11 mouse cellular contexts compared by ENCODE assay signal in the genomic region with DNA sequence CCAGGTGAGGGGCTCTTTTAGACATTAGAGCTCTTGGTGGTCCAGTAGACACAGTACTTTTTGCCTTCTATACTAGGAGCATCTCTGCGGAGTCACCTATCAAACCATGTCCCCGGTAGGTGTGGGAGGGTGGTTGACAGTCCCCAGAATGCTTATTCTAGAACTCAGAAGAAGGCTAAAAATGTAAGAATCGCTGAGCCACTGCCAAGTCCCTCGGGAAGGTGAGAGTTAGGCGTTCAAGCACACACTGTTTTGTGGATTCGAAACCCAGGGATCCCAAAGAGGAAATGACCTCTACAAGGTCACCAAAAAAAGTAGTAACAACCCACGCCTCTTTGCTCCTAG. TPM values are rescaled to one million over a fixed set of nuclear protein-coding genes. Genes with fewer than 3 reads are reported as not detected.
DNase-seq lines count a peak whose midpoint lies in the region; ATAC-seq and TF ChIP-seq lines count a peak whose summit lies in the region.
"Had no signal": no experiment of that assay in that cellular context is flagged by ENCODE, and none has a peak within 500 bp of the region (broad histone marks: within the 10 kb centered on the region; RNA-seq: fewer than 3 reads in every experiment).

No protein-coding gene starts in this region.

- peaks cover 47% of the 10 kb centered on the region for H3K4me1 ChIP-seq in cerebellum, adult 2 months (ENCODE audit: control insufficient read depth, insufficient read depth, low read length)
- H3K4me1 ChIP-seq in kidney, embryonic 15.5 days, result peaks cover 38% of the 10 kb centered on the region
- H3K4me1 ChIP-seq: intestine, embryonic 15.5 days had no signal

- no peak overlapping the region for H3K4me3 ChIP-seq in cerebellum, adult 2 months (replicated peaks; ENCODE audit: insufficient read depth, low read depth, low read length)
- H3K4me3 ChIP-seq in kidney, embryonic 15.5 days (replicated peaks), result no peak overlapping the region
- H3K4me3 ChIP-seq in myocyte, result no peak overlapping the region
- H3K4me3 ChIP-seq: intestine, embryonic 15.5 days; midbrain, embryonic 10.5 days; neural tube, embryonic 13.5 days had no signal

- 0 out of 2 replicates have a peak overlapping the region, but pooled peaks have one; percentile 12 for H3K4me2 ChIP-seq in kidney, embryonic 15.5 days
- H3K4me2 ChIP-seq in myocyte (ENCODE audit: low read depth), result peak overlapping the region; percentile 51
- H3K4me2 ChIP-seq: intestine, embryonic 15.5 days; neural tube, embryonic 13.5 days had no signal

- H3K79me2 ChIP-seq in myocyte (ENCODE audit: control insufficient read depth, insufficient read depth), result no peaks in the 10 kb centered on the region

- 46% methylated on average over 7 of the region's 7 CpGs for WGBS in cerebellum, adult 2 months
- WGBS in kidney, embryonic 15.5 days, result 59% methylated on average over 7 of the region's 7 CpGs

- no peaks in the 10 kb centered on the region for H3K9me3 ChIP-seq in kidney, embryonic 15.5 days (replicated peaks)
- H3K9me3 ChIP-seq: intestine, embryonic 15.5 days; midbrain, embryonic 10.5 days; neural tube, embryonic 13.5 days had no signal

- H3ac ChIP-seq in myocyte (ENCODE audit: control insufficient read depth, insufficient read length), result no peak overlapping the region

- peak overlapping the region; percentile 53; the same call in 1 of the 2 replicates for H3K27ac ChIP-seq in cerebellum, adult 2 months (ENCODE audit: insufficient read depth, low read length)
- 0 out of 2 replicates have a peak overlapping the region, but pooled peaks have one; percentile 22 for H3K27ac ChIP-seq in kidney, embryonic 15.5 days
- H3K27ac ChIP-seq: intestine, embryonic 15.5 days; midbrain, embryonic 10.5 days; neural tube, embryonic 13.5 days had no signal

- TF ChIP-seq CTCF in cerebellum, adult 2 months (IDR thresholded peaks at IDR 0.05; ENCODE audit: borderline replicate concordance, insufficient read depth, low read depth, low read length), result no peak

- TF ChIP-seq POLR2A in cerebellum, adult 2 months (IDR thresholded peaks at IDR 0.05; ENCODE audit: borderline replicate concordance, insufficient read depth, low read length), result no peak
- no peak for TF ChIP-seq POLR2A in myocyte (IDR thresholded peaks at IDR 0.05; ENCODE audit: insufficient read length, low read depth)

- no peak overlapping the region for H3K9ac ChIP-seq in kidney, embryonic 15.5 days
- H3K9ac ChIP-seq: intestine, embryonic 15.5 days; neural tube, embryonic 13.5 days had no signal

- no peak for ATAC-seq in kidney, embryonic 15.5 days (replicated peaks; ENCODE audit: low FRiP score)

- no peaks in the 10 kb centered on the region for H3K27me3 ChIP-seq in cerebellum, adult 2 months (ENCODE audit: control insufficient read depth, insufficient read depth, low read length)
- no peaks in the 10 kb centered on the region for H3K27me3 ChIP-seq in kidney, embryonic 15.5 days
- no peaks in the 10 kb centered on the region for H3K27me3 ChIP-seq in myocyte (ENCODE audit: control insufficient read depth, insufficient read depth, insufficient read length)
- H3K27me3 ChIP-seq: intestine, embryonic 15.5 days; neural tube, embryonic 13.5 days had no signal

- no peaks in the 10 kb centered on the region for H3K36me3 ChIP-seq in kidney, embryonic 15.5 days
- no peaks in the 10 kb centered on the region for H3K36me3 ChIP-seq in myocyte (ENCODE audit: control insufficient read depth, insufficient read depth)
- H3K36me3 ChIP-seq: intestine, embryonic 15.5 days; midbrain, embryonic 10.5 days; neural tube, embryonic 13.5 days had no signal

- DNase-seq in cerebellum, adult 2 months, result no peak
- no peak for DNase-seq in cerebellum, adult 18-20 months
- DNase-seq in kidney, adult 18-20 months, result no peak
- DNase-seq in frontal cortex, postnatal 25 days (ENCODE audit: low spot score in 2 of 2), result peak; percentile 48 to 54
- no peak for DNase-seq in urinary bladder, adult 2 months (ENCODE audit: low spot score)
- DNase-seq in thymus, adult 18-20 months, result no peak

TF ChIP-seq in myocyte, 11 proteins besides CTCF, POLR2A, EP300 and RAD21:
- TF ChIP-seq USF1 (IDR thresholded peaks at IDR 0.05; ENCODE audit: low read depth) (no peak), POLR2AphosphoS2 (IDR thresholded peaks at IDR 0.05; ENCODE audit: insufficient read length, low read depth) (no peak), CEBPB (IDR thresholded peaks at IDR 0.05; ENCODE audit: insufficient read depth, poor library complexity, severe bottlenecking) (no peak), REST (IDR thresholded peaks at IDR 0.05; ENCODE audit: insufficient read depth, insufficient read length) (no peak), E2F4 (IDR thresholded peaks at IDR 0.05; ENCODE audit: insufficient read depth) (no peak), TCF3 (IDR thresholded peaks at IDR 0.05; ENCODE audit: insufficient read length, low read depth) (no peak), MAX (IDR thresholded peaks at IDR 0.05; ENCODE audit: low read depth) (no peak), SRF (IDR thresholded peaks at IDR 0.05; ENCODE audit: control insufficient read depth, insufficient read length, low read depth) (no peak), MYOG (IDR thresholded peaks at IDR 0.05; ENCODE audit: control insufficient read depth in 1 of 3, insufficient read depth in 1 of 3, insufficient read length in 2 of 3, low read depth in 2 of 3) (no peak), MYOD1 (IDR thresholded peaks at IDR 0.05; ENCODE audit: control insufficient read depth in 1 of 3, insufficient read length in 2 of 3, low read depth in 2 of 3) (no peak), TCF12 (IDR thresholded peaks at IDR 0.05; ENCODE audit: insufficient read depth, poor library complexity, severe bottlenecking) (no peak)

RNA-seq across cellular contexts. Expression of a gene that starts 48.7 kb away (rescaled TPM):
- 55.4 and 55.7 TPM in 2 replicates for polyA plus RNA-seq in cerebellum, adult 2 months (2012; rRNA removed)
- 8.2 TPM in 2 replicates for polyA plus RNA-seq in kidney, embryonic 15.5 days (2015; fragmentation: Nextera tagmentation; extraction: Ambion mirVana)
- 36.6 TPM for polyA plus RNA-seq in myocyte (2012; fragmentation: generic; extraction: Trizol)
- 7.0 and 7.9 TPM in 2 replicates for polyA plus RNA-seq in urinary bladder, adult 2 months (2012; rRNA removed)

RNA-seq across cellular contexts. Expression of a gene that starts 51.0 kb away (rescaled TPM):
- polyA plus RNA-seq in cerebellum, adult 2 months (2012; rRNA removed), result 50.8 and 61.2 TPM in 2 replicates
- 85.7 and 88.3 TPM in 2 replicates for polyA plus RNA-seq in kidney, embryonic 15.5 days (2015; fragmentation: Nextera tagmentation; extraction: Ambion mirVana)
- 62.0 TPM for polyA plus RNA-seq in myocyte (2012; fragmentation: generic; extraction: Trizol)
- polyA plus RNA-seq in urinary bladder, adult 2 months (2012; rRNA removed), result 32.9 and 33.7 TPM in 2 replicates

RNA-seq across cellular contexts. Expression of a gene that starts 51.1 kb away (rescaled TPM):
- 15.4 and 16.2 TPM in 2 replicates for polyA plus RNA-seq in cerebellum, adult 2 months (2012; rRNA removed)
- polyA plus RNA-seq in kidney, embryonic 15.5 days (2015; fragmentation: Nextera tagmentation; extraction: Ambion mirVana), result 53.7 and 55.6 TPM in 2 replicates
- polyA plus RNA-seq in myocyte (2012; fragmentation: generic; extraction: Trizol), result 14.9 TPM
- polyA plus RNA-seq in urinary bladder, adult 2 months (2012; rRNA removed), result 20.8 and 20.9 TPM in 2 replicates

Comparison
In these comparisons a context has a peak if more than half of its experiments do, and no peak if none do; other contexts are left out.
1. DNase-seq: peak in frontal cortex, postnatal 25 days (2 of 2); none in cerebellum, adult 2 months (0 of 2), cerebellum, adult 18-20 months (0 of 2), kidney, adult 18-20 months (single experiment), urinary bladder, adult 2 months (single experiment) and thymus, adult 18-20 months (0 of 2).